Mouse (Mus musculus): Measurements from ENCODE around the gene Kdm2b.
A peak's percentile ranks its signal among the peaks of the same experiment; 100 is the strongest.

GRCm38 (mm10) chr5:122881313-122881712 lies 108.3 kb downstream of the Kdm2b start:
- TF ChIP-seq USF1 (IDR thresholded peaks at IDR 0.05; ENCODE audit: low read depth) (no peak), POLR2AphosphoS2 (IDR thresholded peaks at IDR 0.05; ENCODE audit: insufficient read length, low read depth) (no peak), POLR2A (IDR thresholded peaks at IDR 0.05; ENCODE audit: insufficient read length, low read depth) (no peak), CEBPB (IDR thresholded peaks at IDR 0.05; ENCODE audit: insufficient read depth, poor library complexity, severe bottlenecking) (no peak), MYOD1 (IDR thresholded peaks at IDR 0.05; ENCODE audit: control insufficient read depth in 1 of 3, insufficient read length in 2 of 3, low read depth in 2 of 3) (peak in 1 of 3 experiments; percentile 4), MAX (IDR thresholded peaks at IDR 0.05; ENCODE audit: low read depth) (no peak), TCF12 (IDR thresholded peaks at IDR 0.05; ENCODE audit: insufficient read depth, poor library complexity, severe bottlenecking) (no peak), E2F4 (IDR thresholded peaks at IDR 0.05; ENCODE audit: insufficient read depth) (no peak)
